ENCODE assay signal across 8 mouse cellular contexts in the genomic region with DNA sequence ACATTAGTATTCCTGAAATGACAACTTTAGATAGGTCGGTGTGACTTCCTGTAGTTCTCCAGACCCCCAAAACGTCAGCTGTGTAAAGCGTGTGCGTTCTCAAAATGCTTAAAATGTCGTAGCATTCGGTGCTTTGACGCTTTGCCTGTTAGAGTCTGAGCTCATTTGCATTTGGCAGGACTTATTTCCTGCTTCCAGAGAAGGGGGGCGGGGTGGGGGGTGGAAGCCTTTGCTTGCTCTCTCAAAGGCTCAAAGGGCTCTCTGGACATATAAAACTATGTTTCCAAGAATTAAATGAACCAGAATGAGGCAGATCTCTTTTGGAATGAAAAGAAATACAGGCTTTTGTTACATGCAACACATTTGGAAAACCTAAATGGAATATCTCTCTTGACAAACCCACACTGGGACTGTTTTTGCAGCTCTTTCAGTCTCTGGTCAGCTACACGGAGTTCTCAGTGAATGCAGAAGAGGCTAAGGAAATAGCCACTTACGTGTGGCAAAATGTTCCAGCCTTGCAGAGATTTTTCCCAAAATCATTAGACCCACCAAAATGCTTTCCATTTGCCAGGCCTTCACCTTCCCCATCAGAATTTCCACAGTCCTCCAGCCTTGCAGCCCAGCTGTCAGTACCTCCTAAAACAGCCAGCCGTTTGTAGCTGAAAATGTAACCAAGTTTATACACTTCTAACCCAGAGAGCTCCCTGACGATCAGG.
DNase-seq lines count a peak whose midpoint lies in the region; ATAC-seq lines count a peak whose summit lies in the region.

No protein-coding gene starts in this region.

- H3K9me3 ChIP-seq in intestine, embryonic 14.5 days (ENCODE audit: control insufficient read depth, low read length) = no peaks in the 10 kb centered on the region
- H3K9me3 ChIP-seq in limb, embryonic 11.5 days (ENCODE audit: control insufficient read depth, low read length) = no peaks in the 10 kb centered on the region
- no peaks in the 10 kb centered on the region for H3K9me3 ChIP-seq in stomach, embryonic 15.5 days

- peak; percentile 27 to 68 for DNase-seq in adrenal gland, adult (ENCODE audit: inconsistent age in 2 of 2, low spot score in 1 of 2)
- DNase-seq in adrenal gland, adult 8-10 months = no peak
- peak; percentile 66 for DNase-seq in cerebellum, adult 9-10 months
- peak; percentile 47 for DNase-seq in gastrocnemius, postnatal 25 days
- peak; percentile 68 for DNase-seq in intestine, embryonic 14.5 days (ENCODE audit: low spot score)
- DNase-seq in limb, embryonic 11.5 days (ENCODE audit: low spot score) = peak; percentile 50

- peak; percentile 41 for ATAC-seq in intestine, embryonic 14.5 days (replicated peaks; ENCODE audit: low FRiP score, low TSS enrichment, low read depth)
- no peak for ATAC-seq in limb, embryonic 11.5 days (ENCODE audit: insufficient number of reproducible peaks, low FRiP score, low TSS enrichment, low read depth)
- peak; percentile 48; the same call in 1 of the 2 replicates for ATAC-seq in megakaryocyte-erythroid progenitor cell, adult 5-6 weeks (replicated peaks; ENCODE audit: low FRiP score, low TSS enrichment, poor library complexity, severe bottlenecking)
- ATAC-seq in stomach, embryonic 15.5 days (ENCODE audit: insufficient read depth, low FRiP score, low read depth) = peak; percentile 21; the same call in 1 of the 2 replicates

- H3K4me1 ChIP-seq in intestine, embryonic 14.5 days (replicated peaks; ENCODE audit: control insufficient read depth, insufficient read depth, low read length) = peaks cover 27% of the 10 kb centered on the region
- H3K4me1 ChIP-seq in limb, embryonic 11.5 days (ENCODE audit: control insufficient read depth, insufficient read depth, low read length) = peaks cover 31% of the 10 kb centered on the region
- H3K4me1 ChIP-seq in stomach, embryonic 15.5 days = peaks cover 16% of the 10 kb centered on the region

- peak overlapping the region; percentile 29; the same call in 1 of the 2 replicates for H3K9ac ChIP-seq in intestine, embryonic 14.5 days (ENCODE audit: low read length)
- H3K9ac ChIP-seq in limb, embryonic 11.5 days (ENCODE audit: low read length) = peak overlapping the region; percentile 1; the same call in 1 of the 2 replicates
- no peak overlapping the region for H3K9ac ChIP-seq in stomach, embryonic 15.5 days

- peak overlapping the region; percentile 31 for H3K4me3 ChIP-seq in intestine, embryonic 14.5 days (ENCODE audit: low read depth, low read length)
- peak overlapping the region; percentile 9; the same call in 1 of the 2 replicates for H3K4me3 ChIP-seq in limb, embryonic 11.5 days (ENCODE audit: low read depth, low read length)
- peak overlapping the region; percentile 41 for H3K4me3 ChIP-seq in stomach, embryonic 15.5 days (replicated peaks)

- H3K27me3 ChIP-seq in intestine, embryonic 14.5 days (replicated peaks; ENCODE audit: control insufficient read depth, insufficient read depth, low read length) = no peaks in the 10 kb centered on the region
- H3K27me3 ChIP-seq in limb, embryonic 11.5 days (ENCODE audit: control insufficient read depth, insufficient read depth, low read length) = no peaks in the 10 kb centered on the region
- no peaks in the 10 kb centered on the region for H3K27me3 ChIP-seq in stomach, embryonic 15.5 days (replicated peaks)

- 4% methylated on average over 12 of the region's 12 CpGs for WGBS in intestine, embryonic 14.5 days
- WGBS in limb, embryonic 11.5 days = 2% methylated on average over 12 of the region's 12 CpGs
- 5% methylated on average over 12 of the region's 12 CpGs for WGBS in stomach, embryonic 15.5 days

- peak overlapping the region; percentile 61 for H3K4me2 ChIP-seq in intestine, embryonic 14.5 days (ENCODE audit: low read length)
- H3K4me2 ChIP-seq in limb, embryonic 11.5 days (ENCODE audit: low read depth, severe bottlenecking) = peak overlapping the region; percentile 43
- peak overlapping the region; percentile 71 for H3K4me2 ChIP-seq in stomach, embryonic 15.5 days

- no peaks in the 10 kb centered on the region for H3K36me3 ChIP-seq in intestine, embryonic 14.5 days (ENCODE audit: control insufficient read depth, insufficient read depth, low read length)
- H3K36me3 ChIP-seq in limb, embryonic 11.5 days (ENCODE audit: control insufficient read depth, insufficient read depth, low read length) = no peaks in the 10 kb centered on the region
- no peaks in the 10 kb centered on the region for H3K36me3 ChIP-seq in stomach, embryonic 15.5 days

- peak overlapping the region; percentile 94 for H3K27ac ChIP-seq in intestine, embryonic 14.5 days (ENCODE audit: low read depth)
- peak overlapping the region; percentile 65 for H3K27ac ChIP-seq in limb, embryonic 11.5 days (replicated peaks; ENCODE audit: low read depth, low read length)
- peak overlapping the region; percentile 96 for H3K27ac ChIP-seq in stomach, embryonic 15.5 days
